Mouse (Mus musculus) adrenal gland, postnatal 10 days (tissue): ENCODE results near the gene Ddx19b. TPM values are rescaled to one million over a fixed set of nuclear protein-coding genes. Genes with fewer than 3 reads are reported as not detected.
A peak's percentile ranks its signal among the peaks of the same experiment; 100 is the strongest.
"Not testable (repeated sequence)": the region's sequence is repeated elsewhere in the genome, so short reads cannot be mapped to it uniquely, and the experiment has no call there.

Experiments
- DNase-seq: peaks from one replicate; pipeline ENCODE4 v3.0.0; 2021; ENCODE audit warnings: mixed read lengths
- long read RNA-seq, 2 experiments: library from polyadenylated mRNA; stranded (forward); transcript quantifications; one replicate each; pipeline ENCODE4 v2.0.0; 2021
- total RNA-seq, 2 experiments: library from RNA; stranded (reverse); gene quantifications; 2 replicates each; pipeline ENCODE4 v1.2.3; 2021

The Ddx19b gene
- total RNA-seq, result 10 to 100 TPM; 12.6 to 13.0 TPM
- long read RNA-seq, experiment 1, full-length matches to known transcripts, result 1 of 4 reads
- long read RNA-seq, experiment 1, partial matches to known transcripts, result 0 of 4 reads
- long read RNA-seq, experiment 1, other reads (novel, unspliced or antisense), result 3 of 4 reads
- long read RNA-seq, experiment 2, full-length matches to known transcripts, result 2 of 3 reads
- long read RNA-seq, experiment 2, partial matches to known transcripts, result 0 of 3 reads
- long read RNA-seq, experiment 2, other reads (novel, unspliced or antisense), result 1 of 3 reads

DNA sequence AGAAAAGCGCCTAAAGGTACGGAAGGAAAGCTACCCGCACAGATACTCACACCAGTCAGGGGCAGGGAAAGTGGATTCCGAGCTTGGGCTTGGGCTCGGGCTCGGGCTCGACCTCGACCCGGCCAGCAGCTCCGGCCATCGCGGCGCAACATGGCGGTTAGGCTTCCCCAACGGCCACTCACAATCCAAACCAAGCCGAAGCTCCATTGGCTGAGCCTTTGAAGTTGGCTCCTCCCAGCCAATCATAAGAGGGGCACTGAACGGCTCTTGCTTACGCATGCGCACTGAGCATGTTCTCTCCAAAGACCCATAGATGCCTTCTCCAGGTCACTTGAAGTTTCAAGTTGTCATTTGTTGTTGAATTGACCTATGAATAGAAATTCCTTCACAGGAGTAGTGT lies at the start of gene Ddx19b:
Gene Ddx19b, minus strand, starts transcription at position 180 of the 400 bp plus-strand sequence.
- DNase-seq, result no peak

DNA sequence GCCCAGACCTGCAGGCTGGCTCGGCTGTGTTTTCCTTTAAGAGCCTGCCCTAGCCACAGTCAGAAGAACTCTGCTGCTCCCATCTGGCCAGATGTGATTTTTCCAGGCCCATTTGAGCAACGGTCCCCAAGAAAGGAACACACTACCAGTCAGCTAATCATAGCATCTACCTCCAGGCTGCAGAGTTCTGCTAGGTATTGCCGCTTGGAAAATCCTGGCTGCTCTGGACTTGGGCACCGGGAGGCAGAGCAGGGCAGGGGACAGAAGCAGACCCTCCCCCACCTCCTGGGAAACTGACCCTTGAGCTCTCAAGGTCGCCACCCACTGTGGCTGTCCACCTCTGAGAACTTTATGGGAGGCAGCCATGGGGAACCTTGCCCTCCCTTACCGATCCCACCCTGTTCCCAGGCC lies 48.3 kb upstream of the Ddx19b start:
- peak; percentile 58 for DNase-seq

DNA sequence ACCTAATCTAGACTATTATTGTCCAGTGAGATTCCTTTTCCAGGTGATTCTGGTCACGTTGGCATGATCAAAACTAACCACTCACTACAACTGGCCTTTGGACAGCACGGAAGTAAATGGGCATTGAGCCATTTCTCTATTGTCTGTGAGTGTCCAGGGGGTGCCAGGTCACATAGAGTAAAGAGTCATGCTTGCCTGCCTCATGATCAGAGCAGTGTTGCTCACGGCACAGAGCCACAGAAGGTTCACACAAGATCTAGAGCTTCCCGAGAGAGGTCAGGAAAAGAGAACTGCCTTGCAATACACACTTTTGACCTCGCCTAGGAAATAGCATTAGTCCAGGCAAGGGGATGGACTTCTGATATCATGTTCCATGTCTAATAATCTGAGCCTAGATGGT lies 47.9 kb upstream of the Ddx19b start:
- DNase-seq, result no peak

DNA sequence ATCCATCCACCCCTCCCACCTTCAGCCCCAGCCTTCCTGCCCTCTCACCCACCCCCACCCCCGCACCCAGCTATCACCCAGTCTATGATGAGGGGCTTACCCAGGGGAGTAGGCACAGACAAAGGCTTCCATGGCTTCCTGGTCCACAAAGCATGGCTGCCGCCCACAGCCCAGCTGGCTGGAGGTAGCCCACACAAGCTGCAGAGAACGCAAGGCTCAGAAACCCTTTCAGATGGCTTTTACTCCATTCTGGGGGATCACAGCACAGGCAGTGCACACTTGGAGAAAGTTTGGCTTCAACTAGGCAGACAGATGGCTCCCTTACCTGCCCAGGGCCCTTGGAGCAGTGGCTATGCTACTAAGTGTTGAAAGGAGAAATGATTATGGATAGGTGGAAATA lies 44.4 kb upstream of the Ddx19b start:
- no peak for DNase-seq

DNA sequence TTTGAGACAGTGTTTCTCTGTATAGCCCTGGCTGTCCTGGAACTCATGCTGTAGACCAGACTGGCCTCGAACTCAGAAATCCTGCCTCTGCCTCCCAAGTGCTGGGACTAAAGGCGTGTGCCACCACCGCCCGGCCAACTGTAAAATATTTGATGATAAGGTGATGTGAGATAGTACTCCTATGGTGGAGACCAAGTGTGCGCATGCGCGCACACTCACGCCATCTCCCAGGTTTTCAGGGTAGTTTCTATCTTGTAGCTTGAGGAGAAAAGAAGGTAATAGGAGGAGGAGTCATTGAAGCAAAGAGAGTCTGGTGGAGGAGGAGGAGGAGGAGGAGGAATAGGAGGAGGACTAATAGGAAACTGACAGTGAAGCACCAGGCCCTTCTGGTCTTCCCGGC lies 37.1 kb upstream of the Ddx19b start:
- DNase-seq, result not testable (repeated sequence)

DNA sequence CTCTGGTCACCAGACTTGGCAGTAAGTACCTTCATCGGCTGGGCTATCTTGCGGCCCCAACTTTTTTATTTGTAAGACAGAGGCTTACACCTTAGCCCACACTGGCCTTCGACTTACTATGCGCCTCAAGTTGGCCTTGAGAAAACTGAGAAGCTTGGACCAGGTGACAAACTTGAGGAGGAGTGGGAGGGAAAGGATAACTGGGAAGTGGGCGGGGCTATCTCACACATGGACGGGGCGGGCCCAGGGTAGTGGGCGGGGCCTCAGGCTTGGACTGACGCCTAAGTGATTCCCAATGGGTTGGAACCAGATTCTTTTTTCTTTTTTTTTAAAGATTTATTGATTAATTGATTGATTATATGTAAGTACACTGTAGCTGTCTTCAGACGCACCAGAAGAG lies 35.9 kb upstream of the Ddx19b start:
- DNase-seq, result no peak

DNA sequence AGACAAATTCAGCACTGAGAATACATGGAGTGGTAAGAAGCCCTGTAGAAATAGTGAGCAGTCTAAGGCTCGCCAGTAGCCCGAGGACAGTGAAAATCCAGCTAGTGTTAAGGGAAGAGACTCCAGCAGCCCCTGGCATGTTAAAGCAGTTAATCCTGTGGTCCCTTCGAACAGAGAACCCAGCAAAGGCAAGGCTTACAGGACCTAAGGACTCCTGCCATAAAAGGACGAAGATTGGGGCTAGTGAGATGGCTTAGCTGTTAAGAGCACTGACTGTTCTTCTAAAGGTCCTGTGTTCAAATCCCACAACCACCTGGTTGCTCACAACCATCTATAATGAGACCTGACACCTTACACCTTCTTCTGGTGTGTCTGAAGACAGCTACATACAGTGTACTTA lies 34.8 kb upstream of the Ddx19b start:
- DNase-seq, result no peak

DNA sequence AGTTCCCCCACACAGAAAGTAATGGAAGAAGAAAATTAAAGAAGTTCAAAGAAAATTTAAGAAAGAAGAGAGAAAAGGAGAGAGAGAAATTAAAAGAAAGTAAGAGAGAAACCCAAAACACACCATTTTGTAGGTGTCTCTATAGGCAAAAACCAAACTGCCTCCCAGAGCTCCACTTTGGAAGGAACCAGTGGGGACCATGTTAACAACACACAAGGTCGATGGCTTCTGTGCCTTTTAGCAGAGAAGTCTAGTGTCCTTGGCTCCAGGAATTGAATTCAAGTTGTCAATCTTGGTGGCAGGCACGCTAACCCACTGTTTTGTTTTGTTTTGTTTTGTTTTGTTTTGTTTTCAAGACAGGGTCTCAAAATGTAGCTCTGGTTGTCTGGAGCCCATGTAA lies 31.3 kb upstream of the Ddx19b start:
- no peak for DNase-seq

DNA sequence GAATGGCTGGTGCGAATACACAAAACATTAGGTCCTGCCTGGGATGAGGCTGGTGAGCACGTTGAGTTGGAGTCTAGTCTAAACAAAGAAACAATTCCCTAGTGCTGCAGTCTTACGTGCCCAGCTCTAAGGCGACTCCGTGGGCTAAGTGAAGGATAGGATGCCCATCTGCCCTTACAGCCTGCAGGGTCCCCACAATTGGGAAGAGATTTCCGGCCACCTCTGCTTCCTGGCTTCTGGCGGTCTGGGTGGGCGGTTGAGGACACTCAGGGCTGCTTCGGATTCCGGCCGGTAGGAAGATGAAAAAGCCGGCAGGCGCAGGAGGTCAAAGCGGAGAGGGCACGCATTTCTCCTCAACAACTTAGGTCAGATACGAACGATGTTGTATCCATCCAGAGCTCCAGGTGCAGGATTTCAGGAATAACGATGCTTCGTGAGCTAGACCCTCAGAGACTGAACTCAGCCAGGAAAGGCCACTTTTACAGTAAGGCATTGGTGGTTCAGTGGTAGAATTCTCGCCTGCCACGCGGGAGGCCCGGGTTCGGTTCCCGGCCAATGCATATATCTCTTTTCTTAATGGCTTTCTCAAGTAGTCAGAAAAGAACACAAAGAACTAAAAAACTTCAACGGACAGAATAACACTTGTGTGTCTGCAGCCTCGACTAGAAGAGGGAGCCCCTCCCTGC lies 30.7 kb upstream of the Ddx19b start:
- peak; percentile 91 for DNase-seq

DNA sequence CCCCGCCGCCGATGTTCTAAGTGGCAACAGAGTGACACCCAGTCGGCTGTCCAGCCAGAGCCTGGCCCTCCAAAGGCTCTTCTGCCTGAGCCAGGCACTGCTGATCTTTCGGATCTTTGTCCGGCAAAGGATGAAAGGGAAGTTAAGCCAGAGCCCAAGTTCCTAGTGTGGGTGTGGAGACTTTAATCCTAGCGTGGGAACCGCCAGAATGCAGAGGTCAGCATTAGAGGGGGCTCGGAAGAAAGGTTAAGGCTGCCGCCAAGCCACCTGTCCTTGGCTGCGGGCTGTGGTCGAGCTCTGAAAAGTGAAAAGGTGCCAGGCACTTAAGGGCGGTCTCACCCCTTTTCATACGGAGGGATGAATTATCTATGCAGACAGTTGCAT lies 30.1 kb upstream of the Ddx19b start:
- no peak for DNase-seq

DNA sequence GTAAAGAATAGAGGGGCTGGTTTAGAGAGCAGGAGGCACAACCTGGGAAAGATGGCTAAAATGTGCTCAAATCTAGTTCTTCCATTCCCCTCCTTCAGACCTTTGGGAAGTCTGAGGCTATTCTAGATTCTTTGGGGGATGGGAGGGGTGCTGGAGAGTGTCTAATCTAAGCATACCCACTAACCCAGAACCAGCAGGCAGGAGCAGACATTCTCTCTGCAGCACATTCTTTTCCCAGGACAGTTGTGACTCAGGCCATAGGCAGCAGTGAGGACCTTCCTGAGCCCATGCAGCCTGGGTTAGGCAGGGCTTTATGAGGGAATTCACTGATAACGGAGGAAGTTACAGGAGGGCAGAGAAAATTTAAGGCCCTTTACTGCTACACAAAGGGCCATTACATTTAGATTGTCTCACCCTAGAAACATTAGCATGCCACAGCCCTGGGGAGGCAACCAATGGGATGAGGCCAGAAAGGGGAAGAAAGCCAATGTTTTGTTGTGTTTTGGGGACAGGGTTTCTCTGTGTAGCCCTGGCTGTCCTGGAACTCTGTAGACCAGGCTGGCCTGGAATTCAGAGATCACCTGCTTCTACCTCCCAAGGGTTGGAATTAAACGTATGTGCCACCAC lies 27.5 kb upstream of the Ddx19b start:
- no peak for DNase-seq

DNA sequence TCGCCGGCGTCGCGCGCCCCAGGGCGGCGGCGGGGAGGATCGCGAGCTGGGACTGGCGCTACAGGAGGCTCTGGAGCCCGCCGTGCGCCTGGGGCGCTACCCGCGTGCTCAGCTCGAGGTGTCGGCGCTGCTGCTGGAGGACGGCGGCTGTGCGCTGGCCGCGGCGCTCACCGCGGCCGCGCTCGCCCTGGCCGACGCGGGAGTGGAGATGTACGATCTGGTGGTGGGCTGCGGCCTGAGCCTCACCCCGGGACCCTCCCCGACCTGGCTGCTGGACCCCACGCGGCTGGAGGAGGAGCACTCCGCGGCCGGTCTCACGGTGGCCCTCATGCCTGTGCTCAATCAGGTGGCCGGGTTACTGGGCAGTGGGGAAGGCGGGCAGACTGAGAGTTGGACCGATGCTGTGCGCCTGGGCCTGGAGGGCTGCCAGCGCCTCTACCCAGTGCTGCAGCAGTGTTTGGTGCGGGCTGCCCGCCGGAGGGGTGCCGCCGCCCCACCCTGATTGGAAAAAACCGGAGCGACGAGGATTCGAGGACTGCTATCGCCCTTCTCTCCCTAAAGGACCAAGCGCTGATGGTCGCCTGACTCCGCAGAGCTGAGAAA lies 25.2 kb upstream of the Ddx19b start:
- DNase-seq, result peak; percentile 76

DNA sequence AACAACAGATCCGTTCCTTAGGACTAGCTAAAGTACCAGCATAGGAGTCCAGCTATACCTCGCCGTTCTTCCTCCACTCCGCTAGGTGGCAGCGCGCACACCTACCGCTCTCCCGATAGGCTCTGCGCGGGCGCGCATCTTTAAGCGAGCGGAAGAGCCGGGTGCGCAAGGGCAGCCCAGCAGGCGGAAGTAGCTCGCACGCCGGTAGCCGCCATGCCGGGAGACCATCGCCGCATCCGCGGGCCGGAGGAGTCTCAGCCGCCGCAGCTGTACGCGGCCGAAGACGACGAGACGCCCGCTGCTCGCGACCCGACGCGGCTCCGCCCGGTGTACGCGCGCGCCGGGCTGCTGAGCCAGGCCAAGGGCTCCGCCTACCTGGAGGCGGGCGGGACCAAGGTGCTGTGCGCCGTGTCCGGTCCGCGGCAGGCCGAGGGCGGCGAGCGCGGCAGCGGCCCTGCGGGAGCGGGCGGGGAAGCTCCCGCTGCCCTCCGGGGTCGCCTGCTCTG lies 24.7 kb upstream of the Ddx19b start, which contains the start of gene Exosc6:
Gene Exosc6, plus strand, starts transcription at position 182 of the 506 bp plus-strand sequence.
- DNase-seq, result peak; percentile 93

DNA sequence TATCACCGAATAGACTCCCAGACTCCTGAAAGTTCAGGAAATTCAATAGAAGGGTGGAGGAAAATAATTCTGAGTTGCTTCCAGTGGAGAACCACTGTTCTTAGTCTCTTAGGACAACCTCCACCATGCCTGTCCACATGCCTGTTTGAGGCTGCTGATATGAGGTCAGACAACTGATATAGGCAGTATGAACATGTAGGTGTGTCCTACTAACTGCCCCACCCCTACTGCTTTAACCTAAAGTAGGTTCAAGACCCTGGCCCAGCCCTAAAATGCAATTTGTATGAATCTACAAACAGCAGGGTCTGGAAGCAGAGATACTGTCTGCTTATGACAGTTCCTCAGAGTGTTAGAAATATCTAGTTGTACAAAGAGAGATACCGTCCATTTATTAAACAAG lies 24.1 kb upstream of the Ddx19b start:
- DNase-seq, result no peak

DNA sequence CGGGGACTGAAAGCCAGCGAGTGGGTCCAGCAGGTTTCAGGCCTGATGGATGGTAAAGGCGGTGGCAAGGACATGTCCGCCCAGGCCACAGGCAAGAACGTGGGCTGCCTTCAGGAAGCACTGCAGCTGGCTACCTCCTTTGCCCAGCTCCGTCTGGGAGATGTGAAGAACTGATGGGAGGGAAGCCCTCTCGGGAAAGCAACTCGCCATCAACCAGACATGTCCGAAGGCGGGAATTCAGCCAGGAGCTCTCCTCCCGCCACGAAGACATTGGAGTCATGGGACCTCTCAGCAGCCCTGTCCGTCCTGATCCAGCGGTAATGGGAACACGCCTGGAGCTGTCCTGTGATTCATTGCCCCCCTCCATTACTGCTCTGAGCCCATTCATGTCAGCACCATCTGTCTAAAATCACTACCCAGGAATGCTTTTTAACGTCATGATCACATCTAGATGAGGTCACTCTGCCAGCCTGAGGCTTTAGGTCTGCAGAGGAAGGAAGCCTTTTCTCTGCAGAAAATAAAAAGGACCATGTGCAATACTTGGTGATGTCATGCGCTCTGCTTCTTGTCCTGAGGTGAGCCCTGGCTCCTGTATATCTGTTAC lies 23.6 kb upstream of the Ddx19b start:
- DNase-seq, result no peak

DNA sequence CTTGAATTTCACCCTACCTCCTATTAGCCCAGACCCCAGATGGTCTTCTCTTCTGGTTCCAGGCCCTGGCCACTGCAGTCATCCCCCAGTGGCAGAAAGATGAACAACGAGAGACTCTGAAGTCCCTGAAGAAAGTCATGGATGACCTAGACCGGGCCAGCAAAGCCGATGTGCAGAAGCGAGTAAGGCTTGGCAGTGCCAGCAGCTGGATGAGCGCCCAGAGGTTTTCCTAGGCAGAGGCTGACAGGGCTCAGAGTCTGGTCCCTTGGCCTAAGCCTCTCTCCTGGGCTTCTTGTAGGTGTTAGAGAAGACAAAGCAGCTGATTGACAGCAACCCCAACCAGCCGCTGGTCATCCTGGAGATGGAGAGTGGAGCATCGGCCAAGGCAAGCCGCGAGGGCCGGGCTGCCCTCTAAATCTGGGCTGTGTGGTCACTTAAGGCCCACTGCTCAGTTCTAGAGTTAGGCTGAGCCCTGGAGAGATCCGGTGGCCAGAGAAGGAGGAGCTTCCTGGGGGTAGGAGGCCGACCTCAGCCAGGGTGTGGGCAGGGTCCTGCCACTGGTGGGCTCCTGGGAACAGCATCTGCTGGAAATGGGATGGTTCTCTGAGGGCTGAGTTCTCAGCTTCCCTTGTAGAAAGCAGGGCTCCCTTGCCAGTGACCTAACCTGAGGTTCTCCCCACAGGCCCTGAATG lies 22.4 kb upstream of the Ddx19b start:
- DNase-seq, result peak; percentile 72

DNA sequence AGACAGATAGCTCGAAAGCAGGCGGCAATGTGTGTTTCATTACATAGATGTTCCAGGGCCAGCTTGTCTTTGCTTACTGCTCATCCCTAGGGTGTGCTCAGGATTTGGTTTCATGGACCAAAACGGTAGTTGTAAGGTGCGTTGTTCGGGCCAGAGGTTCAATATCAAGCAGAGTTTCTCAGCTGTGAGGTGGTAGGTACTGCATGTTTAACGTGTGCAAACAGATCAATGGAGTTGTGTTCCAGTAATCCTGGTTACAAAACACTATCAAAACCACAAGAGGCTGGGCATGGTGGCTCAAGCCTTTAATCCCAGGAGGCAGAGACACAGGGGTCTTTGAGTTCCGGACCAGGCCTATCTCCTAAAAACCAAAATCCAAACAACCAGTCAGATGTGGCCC lies 17.6 kb upstream of the Ddx19b start:
- DNase-seq, result no peak

DNA sequence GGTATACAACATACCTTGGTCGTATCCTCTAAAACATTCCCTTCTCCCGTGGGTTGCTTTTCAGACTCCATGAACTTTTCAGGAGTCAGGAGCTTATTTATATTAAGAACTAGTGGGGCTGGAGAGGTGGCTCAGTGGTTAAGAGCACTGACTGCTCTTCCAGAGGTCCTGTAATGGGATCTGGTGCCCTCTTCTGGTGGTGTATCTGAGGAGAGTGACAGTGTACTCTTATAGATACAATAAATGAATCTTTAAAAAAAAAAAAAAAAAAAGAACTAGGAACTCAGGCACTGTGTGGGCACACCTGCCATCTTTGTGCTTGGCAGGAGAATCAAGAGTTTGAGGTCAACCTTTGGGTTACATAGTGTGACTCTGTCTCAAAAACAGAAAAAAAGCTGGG lies 17.1 kb upstream of the Ddx19b start:
- DNase-seq, result no peak

DNA sequence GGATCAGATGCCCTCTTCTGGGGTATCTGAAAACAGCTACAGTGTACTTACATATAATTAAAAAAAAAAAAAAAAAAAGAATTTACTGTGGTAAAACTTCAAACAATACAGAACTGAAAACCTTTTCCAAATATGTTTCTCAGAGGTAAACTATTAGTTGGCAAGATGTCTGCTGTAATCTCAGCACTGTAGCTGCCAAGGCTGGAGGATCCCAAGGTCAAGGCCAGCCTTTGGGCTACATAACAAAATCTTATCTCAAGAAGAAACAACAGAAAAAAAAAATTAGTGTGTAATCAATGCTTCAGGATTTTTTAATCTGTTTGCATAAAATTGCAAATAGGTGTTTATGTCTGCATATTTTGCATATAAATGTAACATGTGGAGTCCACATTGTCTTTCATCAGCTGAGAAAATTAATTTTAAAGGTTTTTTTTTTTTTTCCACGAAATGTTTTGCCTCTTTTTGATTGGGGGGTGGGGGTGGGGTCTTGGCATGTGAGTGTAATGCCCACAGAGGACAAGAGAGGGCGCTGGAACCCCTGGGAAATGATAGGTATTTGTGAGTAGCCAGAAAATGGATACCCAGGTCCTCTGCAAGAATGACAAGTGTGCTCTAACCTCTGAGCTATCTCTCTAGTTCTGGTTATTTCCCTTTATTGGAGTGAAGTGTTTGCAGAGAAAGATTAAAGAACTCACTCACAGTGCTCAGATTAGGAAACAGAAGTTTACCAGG lies 12.6 kb upstream of the Ddx19b start:
- peak; percentile 40 for DNase-seq

DNA sequence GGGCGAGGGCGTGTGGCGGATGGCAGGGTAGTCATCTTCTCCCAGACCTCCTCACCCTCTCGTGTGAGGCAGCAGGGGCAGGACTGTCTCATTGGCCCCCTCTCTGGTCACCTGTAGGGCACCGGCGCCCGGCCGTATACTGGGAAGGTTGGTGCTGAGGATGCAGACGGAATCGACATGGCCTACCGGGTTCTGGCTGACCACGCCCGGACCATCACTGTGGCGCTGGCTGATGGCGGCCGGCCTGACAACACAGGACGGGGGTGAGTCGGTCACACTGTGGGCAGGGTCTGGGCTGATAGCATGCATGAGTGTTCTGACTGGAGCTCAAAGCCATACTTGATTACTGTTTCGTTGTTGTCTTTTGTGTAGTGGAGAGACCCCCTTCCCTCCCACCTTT lies 11.0 kb upstream of the Ddx19b start:
- no peak for DNase-seq

DNA sequence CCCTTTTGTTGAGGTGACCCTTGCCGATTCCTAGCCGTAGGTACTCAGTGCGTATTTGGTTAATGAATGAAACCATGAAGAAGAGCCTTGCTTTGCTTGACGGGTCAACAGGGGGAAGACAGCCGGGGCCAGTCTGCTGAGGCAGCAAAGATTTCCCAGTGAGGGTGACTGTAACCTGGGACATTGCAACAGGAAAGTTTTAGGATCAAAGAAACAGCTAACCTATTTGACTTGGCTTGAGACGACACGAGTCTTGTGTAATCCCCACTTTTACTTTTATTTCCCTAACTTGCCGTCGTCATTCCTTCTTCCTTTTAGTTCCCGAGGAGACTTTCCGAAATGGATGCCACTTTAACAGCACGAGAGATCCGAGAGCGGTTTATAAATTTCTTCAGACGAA lies 5.0 kb upstream of the Ddx19b start:
- no peak for DNase-seq
